Mouse (Mus musculus) forebrain, embryonic 11.5 days (tissue): Measurements from ENCODE around the gene Pld1. TPM values are rescaled to one million over a fixed set of nuclear protein-coding genes. Genes with fewer than 3 reads are reported as not detected.

Experiments
- ATAC-seq: fragments of 200-750 bp; cut with Nextera tagmentation; replicated peaks from 2 replicates; pipeline ENCODE4 v1.8.0; 2017; ENCODE audit warnings: moderate TSS enrichment; ENCODE audit not compliant: low FRiP score
- DNase-seq: peaks from one replicate; pipeline ENCODE4 v3.0.0-alpha.2; 2017; ENCODE audit warnings: low spot score
- H3K27ac ChIP-seq: fragments of 300-500 bp; sonication (generic); 2 replicates; pipeline ENCODE4 v1.5.1; 2014; ENCODE audit warnings: low read depth, low read length
- H3K27me3 ChIP-seq: fragments of 300-500 bp; sonication (generic); 2 replicates; pipeline ENCODE4 v1.6.1; 2014; ENCODE audit warnings: mild to moderate bottlenecking, low read length, mixed read lengths; ENCODE audit not compliant: control insufficient read depth, insufficient read depth
- H3K36me3 ChIP-seq: fragments of 300-500 bp; sonication (generic); 2 replicates; pipeline ENCODE4 v1.6.1; 2014; ENCODE audit warnings: mild to moderate bottlenecking, low read length, moderate library complexity, mixed read lengths; ENCODE audit not compliant: control insufficient read depth, insufficient read depth
- H3K4me1 ChIP-seq: fragments of 300-500 bp; sonication (generic); replicated peaks from 2 replicates; pipeline ENCODE4 v1.6.1; 2014; ENCODE audit warnings: low read length, mixed read lengths; ENCODE audit not compliant: control insufficient read depth, insufficient read depth
- H3K4me2 ChIP-seq: fragments of 300-500 bp; sonication (generic); 2 replicates; pipeline ENCODE4 v1.6.1; 2014; ENCODE audit warnings: low read depth, mild to moderate bottlenecking, low read length, moderate library complexity, mixed read lengths; ENCODE audit not compliant: severe bottlenecking
- H3K4me3 ChIP-seq: fragments of 300-500 bp; sonication (generic); 2 replicates; pipeline ENCODE4 v1.5.1; 2014; ENCODE audit warnings: low read depth, low read length
- H3K9ac ChIP-seq: fragments of 300-500 bp; sonication (generic); 2 replicates; pipeline ENCODE4 v1.6.1; 2014; ENCODE audit warnings: low read length
- H3K9me3 ChIP-seq: fragments of 300-500 bp; sonication (generic); 2 replicates; pipeline ENCODE4 v1.6.1; 2016; ENCODE audit warnings: low read length, mixed read lengths; ENCODE audit not compliant: control insufficient read depth
- WGBS: fragments of 180-500 bp; shearing (Covaris S2); extraction: QIAGEN DNeasy Blood & Tissue Kit; methylation state at CpG from one replicate; pipeline ENCODE4 v1.1.7; 2014; 5-methylcytosine and 5-hydroxymethylcytosine counted together
- polyA plus RNA-seq: library from polyadenylated mRNA; unstranded; fragments of >200 nt; fragmentation: Nextera tagmentation; extraction: Ambion mirVana; gene quantifications from 2 replicates; pipeline ENCODE4 v1.2.1, GENCODE M21; 2014

Gene Pld1
- polyA plus RNA-seq, 1 experiment from 2014 or later = 4.6 TPM

DNA sequence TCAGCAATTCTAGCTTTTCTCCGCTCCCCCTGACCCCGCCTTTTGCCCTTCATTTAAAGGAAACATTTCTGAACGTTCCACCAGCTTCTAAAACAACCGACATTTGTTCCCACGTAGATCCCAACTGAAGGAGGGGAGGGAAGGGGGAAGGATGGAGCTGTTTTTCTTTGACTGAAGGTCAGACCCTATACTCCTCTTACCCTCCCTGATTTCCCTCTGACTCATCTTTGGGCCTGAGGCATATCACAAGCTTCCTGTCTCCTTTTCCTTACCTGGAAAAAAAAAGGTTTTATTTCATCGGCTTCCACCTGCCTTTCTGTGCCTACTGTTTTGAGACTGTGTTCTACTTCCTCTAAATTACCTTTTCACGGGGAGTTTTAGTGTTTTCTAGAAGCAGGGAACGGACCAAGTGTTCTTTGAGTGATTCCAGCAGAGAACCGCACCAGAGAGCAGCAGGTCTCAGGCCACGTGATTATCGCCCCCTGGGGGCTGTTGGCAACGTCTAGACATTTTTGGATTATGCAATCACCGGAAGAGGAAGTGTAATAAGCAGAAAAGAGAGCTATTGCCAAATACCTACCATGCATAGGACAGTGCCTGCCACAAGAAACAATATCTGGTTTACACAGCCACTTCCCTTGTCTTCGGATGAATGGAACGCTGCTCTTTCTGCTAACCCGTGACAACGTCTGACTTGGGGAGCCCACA, 232.6 kb downstream of the Pld1 start:
- Histone ChIP-seq H3K36me3 (no peaks in the 10 kb centered on the region), H3K9me3 (no peaks in the 10 kb centered on the region), H3K27me3 (no peaks in the 10 kb centered on the region), H3K4me2 (no peak overlapping the region), H3K9ac (no peak overlapping the region), H3K4me1 (peaks cover 3% of the 10 kb centered on the region; the same call in 1 of the 2 replicates), H3K4me3 (no peak overlapping the region), H3K27ac (no peak overlapping the region)
- WGBS = 48% methylated on average over 17 of the region's 17 CpGs
- ATAC-seq = no peak
- DNase-seq = no peak

DNA sequence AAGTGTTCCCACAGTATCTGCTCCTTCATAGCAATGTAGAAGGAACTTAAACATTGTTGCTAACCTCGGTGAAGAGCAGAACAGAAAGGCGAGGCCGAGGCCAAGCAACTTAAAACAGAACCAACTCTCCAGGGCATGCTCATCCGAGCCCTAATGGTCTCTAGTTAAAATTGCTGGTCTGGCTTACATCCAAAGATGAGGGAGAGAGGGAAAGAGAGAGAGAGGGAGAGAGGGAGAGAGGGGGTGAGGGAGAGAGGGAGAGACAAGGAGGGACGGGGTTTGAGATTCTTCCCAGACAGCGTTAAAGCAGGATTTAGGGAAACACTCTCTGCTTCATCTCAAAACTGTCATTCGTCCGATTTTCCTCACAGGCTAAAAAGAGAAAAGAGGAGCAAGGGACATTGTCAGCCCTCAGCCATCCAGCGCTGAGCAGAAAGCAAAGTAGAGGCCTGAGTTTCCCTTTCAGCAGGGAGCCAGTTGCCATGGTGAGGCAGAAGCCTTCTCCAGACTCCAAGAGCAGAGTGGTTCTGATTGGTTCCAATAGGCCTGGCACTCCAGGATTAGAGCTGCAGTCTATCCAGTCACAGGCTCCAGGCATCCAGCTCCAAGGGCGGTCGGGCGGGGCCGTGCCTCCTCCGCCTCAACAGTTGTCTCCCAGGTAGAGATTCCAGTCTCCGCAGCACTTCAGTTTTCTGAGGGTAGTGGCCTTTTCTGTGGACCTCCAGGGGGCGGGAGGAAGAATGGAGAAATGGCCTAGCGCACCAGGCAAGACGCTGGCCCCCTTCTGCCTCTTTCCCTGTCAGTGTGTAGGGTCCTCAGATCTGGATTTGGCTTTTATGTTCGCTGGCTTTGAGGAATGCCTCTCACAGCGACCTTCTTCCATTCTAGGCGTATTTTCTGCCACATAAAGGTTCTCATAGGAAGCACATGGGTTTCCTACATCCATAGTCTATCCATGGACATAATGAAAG, 237.8 kb downstream of the Pld1 start:
- peak; percentile 99 for ATAC-seq
- H3K4me3 ChIP-seq = peak overlapping the region; percentile 16
- H3K9ac ChIP-seq = no peak overlapping the region; the same call in 1 of the 2 replicates
- peaks cover 10% of the 10 kb centered on the region; the same call in 1 of the 2 replicates for H3K4me1 ChIP-seq
- no peaks in the 10 kb centered on the region for H3K27me3 ChIP-seq
- no peaks in the 10 kb centered on the region for H3K36me3 ChIP-seq
- H3K27ac ChIP-seq = peak overlapping the region; percentile 50
- H3K9me3 ChIP-seq = no peaks in the 10 kb centered on the region
- DNase-seq = peak; percentile 78
- peak overlapping the region; percentile 49 for H3K4me2 ChIP-seq
- 7% methylated on average over 21 of the region's 21 CpGs for WGBS

DNA sequence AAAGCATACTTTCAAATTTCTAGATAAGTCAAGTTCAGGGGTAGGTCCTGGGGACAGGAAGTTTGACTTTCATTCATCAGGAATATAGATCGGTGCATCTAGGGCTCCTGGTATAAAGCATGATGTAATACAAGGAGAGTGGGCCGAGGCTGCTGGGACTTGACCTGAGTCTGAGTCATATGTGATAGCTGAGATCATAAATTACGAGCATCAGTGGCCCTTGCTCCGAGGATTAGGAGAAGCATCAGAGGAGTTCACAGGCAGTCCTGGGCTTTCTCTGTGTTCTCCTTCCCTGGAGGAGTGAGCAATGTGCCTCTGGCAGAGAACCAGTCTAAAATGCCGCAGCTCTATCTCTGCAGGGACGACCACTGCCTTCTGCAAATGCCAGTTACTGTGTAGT, 239.8 kb downstream of the Pld1 start:
- no peaks in the 10 kb centered on the region for H3K27me3 ChIP-seq
- no peak overlapping the region for H3K9ac ChIP-seq
- no peaks in the 10 kb centered on the region for H3K9me3 ChIP-seq
- no peak for ATAC-seq
- H3K4me1 ChIP-seq = peaks cover 10% of the 10 kb centered on the region; the same call in 1 of the 2 replicates
- no peak overlapping the region for H3K4me3 ChIP-seq
- H3K4me2 ChIP-seq = no peak overlapping the region
- DNase-seq = no peak
- H3K27ac ChIP-seq = no peak overlapping the region
- WGBS = 90% methylated on average over 6 of the region's 6 CpGs
- no peaks in the 10 kb centered on the region for H3K36me3 ChIP-seq

Other genes starting within 250 kb of the Pld1 start
- 11.3 and 11.9 TPM in 2 replicates for gene Fndc3b, start 227.4 kb upstream of the Pld1 start, polyA plus RNA-seq
- not detected in 2 replicates for gene Tmem212, start 42.3 kb upstream of the Pld1 start, polyA plus RNA-seq